Mouse (Mus musculus) liver, adult 2 months (tissue): ENCODE results near the gene Nfasc. TPM values are rescaled to one million over a fixed set of nuclear protein-coding genes. Genes with fewer than 3 reads are reported as not detected.

Experiments
- DNase-seq: peaks from one replicate; pipeline ENCODE4 v3.0.0-alpha.2; 2011; ENCODE audit warnings: low read depth, low spot score; ENCODE audit errors: extremely low read depth
- H3K27ac ChIP-seq: fragments of 200-500 bp; replicated peaks from 2 replicates; pipeline ENCODE4 v1.5.1; 2012; ENCODE audit warnings: low read depth, mild to moderate bottlenecking, control low read depth, inconsistent platforms, low read length; ENCODE audit not compliant: insufficient read depth
- H3K27me3 ChIP-seq: fragments of 200-500 bp; 2 replicates; pipeline ENCODE4 v1.6.1; 2012; ENCODE audit warnings: mild to moderate bottlenecking, moderate library complexity, low read length, inconsistent platforms; ENCODE audit not compliant: control insufficient read depth, insufficient read depth
- H3K36me3 ChIP-seq: fragments of 200-500 bp; 2 replicates; pipeline ENCODE4 v1.6.1; 2012; ENCODE audit warnings: low read length, inconsistent platforms; ENCODE audit not compliant: control insufficient read depth, insufficient read depth
- H3K4me1 ChIP-seq: fragments of 200-500 bp; 2 replicates; pipeline ENCODE4 v1.6.1; 2011; ENCODE audit warnings: low read length; ENCODE audit not compliant: control insufficient read depth, insufficient read depth
- H3K4me3 ChIP-seq: fragments of 200-500 bp; 2 replicates; pipeline ENCODE4 v1.5.1; 2011; ENCODE audit warnings: low read depth, mild to moderate bottlenecking, control low read depth, low read length, moderate library complexity; ENCODE audit not compliant: insufficient read depth
- H3K79me2 ChIP-seq: fragments of 200-500 bp; 2 replicates; pipeline ENCODE4 v1.6.1; 2012; ENCODE audit warnings: inconsistent platforms, mild to moderate bottlenecking, low read length, moderate library complexity; ENCODE audit not compliant: control insufficient read depth, insufficient read depth
- H3K9ac ChIP-seq: fragments of 200-500 bp; 2 replicates; pipeline ENCODE4 v1.6.1; 2012; ENCODE audit warnings: low read depth, mild to moderate bottlenecking, control low read depth, inconsistent platforms, low read length
- CTCF ChIP-seq: fragments of 200-500 bp; IDR thresholded peaks from 2 replicates; pipeline ENCODE4 v1.5.1; 2011; ENCODE audit warnings: low read depth, low read length, control low read depth
- POLR2A ChIP-seq: fragments of 200-500 bp; IDR thresholded peaks from 2 replicates; pipeline ENCODE4 v1.6.1; 2011; ENCODE audit warnings: low read length, control low read depth; ENCODE audit not compliant: insufficient read depth; ENCODE audit errors: extremely low read depth
- WGBS: fragments of 180-500 bp; shearing (Covaris S2); methylation state at CpG from one replicate; pipeline ENCODE4 v1.1.7; 2018; 5-methylcytosine and 5-hydroxymethylcytosine counted together
- polyA plus RNA-seq: library from polyadenylated mRNA; depleted of rRNA; stranded (reverse); fragments of >200 nt; gene quantifications from 2 replicates; pipeline ENCODE4 v1.2.3, GENCODE M21; 2012
- total RNA-seq: library from RNA; depleted of rRNA; stranded (reverse); fragments of >200 nt; gene quantifications from 2 replicates; pipeline ENCODE4 v1.2.3, GENCODE M21; 2014

Gene Nfasc
- total and polyA plus RNA-seq, 2 experiments, result 0.09 to 0.11 TPM

DNA sequence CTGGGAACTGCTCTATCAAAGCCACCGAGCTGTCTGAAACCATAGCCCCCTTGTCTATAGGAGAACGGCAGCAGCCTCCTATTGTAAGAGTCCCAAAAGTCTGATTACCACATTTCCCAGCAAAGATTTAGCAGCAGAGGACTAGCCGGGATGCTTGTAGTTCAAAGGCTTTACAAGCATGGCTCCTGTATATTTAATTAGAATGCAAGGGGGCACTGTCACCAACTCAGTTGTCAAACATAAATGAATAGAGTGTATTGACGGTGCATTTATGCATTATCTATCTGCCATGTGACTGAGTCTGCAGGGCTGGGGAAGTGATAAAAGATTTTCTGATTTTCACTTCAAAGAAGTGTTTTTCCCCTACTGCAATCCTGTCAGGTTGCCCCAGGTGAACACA lies 156.2 kb downstream of the Nfasc start:
- DNase-seq, result no peak
- Histone ChIP-seq H3K9ac (no peak overlapping the region), H3K4me1 (peaks cover 3% of the 10 kb centered on the region; the same call in 1 of the 2 replicates), H3K27ac (no peak overlapping the region), H3K27me3 (no peaks in the 10 kb centered on the region), H3K79me2 (no peaks in the 10 kb centered on the region), H3K36me3 (no peaks in the 10 kb centered on the region), H3K4me3 (no peak overlapping the region)
- TF ChIP-seq CTCF (no peak), POLR2A (no peak)
- WGBS, result 96% methylated on average over 4 of the region's 4 CpGs

DNA sequence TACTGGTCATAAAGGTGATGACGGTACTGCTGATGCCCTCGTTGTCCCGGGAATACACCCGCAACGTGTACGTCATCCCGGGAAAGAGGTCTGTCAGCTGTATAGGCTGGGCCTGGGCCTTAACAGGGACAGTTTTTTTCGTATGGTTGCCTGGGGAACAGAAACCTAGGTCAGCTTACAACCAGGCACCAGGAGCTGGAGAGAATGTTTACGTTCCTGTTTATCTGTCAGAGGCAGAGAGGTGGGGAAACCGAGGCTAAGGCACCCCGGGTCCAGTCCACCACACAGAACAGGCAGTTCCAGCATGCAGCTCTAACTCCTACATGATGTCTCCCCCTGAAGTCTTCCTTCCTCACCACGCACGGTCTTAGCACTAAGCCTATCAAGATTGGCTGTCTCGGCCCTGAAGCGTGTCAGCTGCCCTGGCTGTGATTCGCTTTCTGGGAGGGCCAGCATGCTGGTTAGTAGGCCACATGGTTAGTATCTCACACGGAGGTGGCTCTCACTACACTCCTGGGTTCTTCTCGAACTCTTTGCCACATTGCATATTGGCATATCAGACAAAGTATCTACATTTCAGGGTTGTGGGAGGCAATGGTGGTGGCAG lies 158.5 kb downstream of the Nfasc start:
- Histone ChIP-seq H3K4me3 (no peak overlapping the region), H3K27ac (no peak overlapping the region), H3K79me2 (no peaks in the 10 kb centered on the region), H3K36me3 (no peaks in the 10 kb centered on the region), H3K4me1 (peaks cover 3% of the 10 kb centered on the region; the same call in 1 of the 2 replicates), H3K27me3 (no peaks in the 10 kb centered on the region), H3K9ac (no peak overlapping the region)
- DNase-seq, result no peak
- TF ChIP-seq POLR2A (no peak), CTCF (no peak)
- WGBS, result 85% methylated on average over 18 of the region's 18 CpGs

DNA sequence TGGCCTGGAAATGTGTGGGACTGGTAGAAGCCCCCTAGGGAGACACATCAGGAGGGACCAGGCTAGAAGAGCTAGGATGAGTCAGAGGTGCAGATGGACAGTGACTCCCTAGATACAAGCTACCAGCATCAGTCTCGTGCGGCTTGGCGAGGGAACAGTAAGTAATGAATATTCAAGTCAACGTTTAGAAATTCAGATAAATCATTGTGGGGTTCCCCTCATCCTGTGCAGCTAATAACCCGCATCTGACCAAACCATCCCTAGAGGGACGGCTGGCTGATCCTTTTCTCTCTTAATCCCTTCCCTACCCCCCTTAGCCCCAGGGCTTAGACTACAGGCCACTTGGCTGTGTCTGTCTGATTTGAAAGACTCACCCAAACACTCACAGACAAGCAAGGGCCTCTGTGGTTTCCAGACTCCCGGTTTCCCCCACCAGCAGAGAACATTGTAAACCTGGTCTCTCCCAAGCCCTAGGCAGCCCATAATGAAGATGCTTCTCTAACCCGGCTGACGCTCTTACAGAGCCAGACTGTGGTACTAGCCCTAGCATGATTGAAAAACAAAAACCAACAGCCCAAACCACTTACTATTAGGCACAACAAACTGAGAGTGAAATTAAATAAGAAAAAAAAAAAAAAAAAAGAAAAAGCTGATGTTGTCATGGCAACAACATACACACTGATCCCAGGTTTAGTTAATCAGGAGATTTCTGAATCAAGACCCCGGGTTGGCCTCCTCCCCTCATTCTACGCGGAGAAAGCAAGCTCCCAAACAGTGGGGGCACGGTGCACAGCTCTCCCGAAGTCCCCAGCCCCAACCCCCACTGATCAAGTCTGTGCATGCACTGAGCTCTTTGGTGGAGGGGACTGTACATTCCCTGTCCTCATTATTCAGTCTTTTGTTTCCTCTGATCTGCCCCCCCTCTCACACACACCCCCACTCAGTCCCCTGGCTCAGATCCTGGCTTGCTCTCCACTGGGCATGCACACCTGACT lies 159.5 kb downstream of the Nfasc start:
- WGBS, result 81% methylated on average over 14 of the region's 14 CpGs
- no peak for DNase-seq
- no peaks in the 10 kb centered on the region for H3K36me3 ChIP-seq
- H3K4me1 ChIP-seq, result peaks cover 3% of the 10 kb centered on the region; the same call in 1 of the 2 replicates
- H3K27me3 ChIP-seq, result no peaks in the 10 kb centered on the region
- no peak overlapping the region for H3K27ac ChIP-seq
- no peak overlapping the region for H3K4me3 ChIP-seq
- no peaks in the 10 kb centered on the region for H3K79me2 ChIP-seq
- H3K9ac ChIP-seq, result no peak overlapping the region
- TF ChIP-seq CTCF (no peak), POLR2A (no peak)

DNA sequence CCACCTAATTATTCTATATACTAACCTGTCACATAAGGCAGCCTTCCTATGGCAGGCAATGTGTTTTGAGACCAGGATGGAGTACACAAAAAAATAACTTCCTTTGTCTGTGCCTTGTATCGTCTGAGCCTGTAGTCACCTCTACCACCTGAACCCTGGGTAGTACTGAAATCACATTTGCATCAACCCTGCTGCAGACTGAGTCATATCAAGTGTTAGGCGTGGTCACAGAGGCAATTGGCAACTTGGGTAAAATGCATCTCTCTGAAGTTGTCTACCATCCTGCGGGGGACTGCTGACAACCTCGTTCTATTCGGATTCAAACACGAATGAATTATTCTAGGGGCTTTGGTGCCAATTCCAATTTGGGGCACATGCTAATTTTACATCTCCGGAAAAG lies 161.5 kb downstream of the Nfasc start:
- no peaks in the 10 kb centered on the region for H3K36me3 ChIP-seq
- H3K4me1 ChIP-seq, result no peaks in the 10 kb centered on the region
- no peaks in the 10 kb centered on the region for H3K79me2 ChIP-seq
- DNase-seq, result no peak
- no peak for TF ChIP-seq POLR2A
- H3K27ac ChIP-seq, result no peak overlapping the region
- 91% methylated on average over 7 of the region's 7 CpGs for WGBS
- no peak overlapping the region for H3K9ac ChIP-seq
- no peaks in the 10 kb centered on the region for H3K27me3 ChIP-seq
- H3K4me3 ChIP-seq, result no peak overlapping the region

DNA sequence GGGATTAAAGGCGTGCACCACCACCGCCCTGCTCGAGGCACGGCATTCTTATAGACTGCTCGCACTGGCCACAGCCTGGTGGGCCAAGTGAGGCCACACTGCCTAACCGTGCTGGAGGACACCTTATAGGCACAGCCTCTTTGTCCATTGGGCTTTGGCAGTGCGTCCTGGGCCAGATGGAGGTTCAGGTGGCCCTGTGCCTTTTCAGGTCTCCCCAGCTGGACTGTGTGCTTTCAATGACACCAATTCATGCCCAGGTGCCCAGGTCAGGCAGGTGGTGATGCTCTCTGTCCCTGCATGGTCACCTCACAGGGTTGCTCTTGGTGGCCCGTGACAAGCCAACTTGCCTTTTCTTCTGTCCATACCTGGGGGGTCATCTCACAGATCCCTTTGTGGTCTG lies 164.8 kb downstream of the Nfasc start:
- WGBS, result 95% methylated on average over 8 of the region's 8 CpGs
- no peak overlapping the region for H3K4me3 ChIP-seq
- H3K9ac ChIP-seq, result no peak overlapping the region
- H3K4me1 ChIP-seq, result no peaks in the 10 kb centered on the region
- H3K79me2 ChIP-seq, result no peaks in the 10 kb centered on the region
- no peak overlapping the region for H3K27ac ChIP-seq
- no peaks in the 10 kb centered on the region for H3K36me3 ChIP-seq
- no peak for TF ChIP-seq CTCF
- TF ChIP-seq POLR2A, result no peak
- no peak for DNase-seq
- H3K27me3 ChIP-seq, result no peaks in the 10 kb centered on the region

DNA sequence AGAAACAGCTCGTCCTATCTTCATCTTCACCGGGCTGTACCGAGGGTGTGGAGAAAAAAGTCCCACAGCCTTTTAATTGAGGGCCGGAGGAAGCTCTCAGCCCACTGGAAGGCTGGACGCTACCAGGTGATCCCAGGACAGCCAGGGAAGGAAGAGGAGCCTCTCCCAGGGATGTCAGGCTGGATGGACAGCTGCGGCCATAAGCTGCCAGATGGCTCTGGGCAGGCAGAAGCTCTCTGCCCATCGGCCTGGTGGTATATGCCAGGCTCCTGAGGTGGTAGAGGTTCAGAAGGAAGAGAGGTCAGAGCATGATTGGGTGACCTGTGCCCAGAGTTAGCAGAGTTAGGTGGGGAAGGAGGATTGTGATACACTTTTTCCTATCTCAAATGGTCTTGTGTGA lies 168.7 kb downstream of the Nfasc start:
- Histone ChIP-seq H3K27me3 (no peaks in the 10 kb centered on the region), H3K27ac (no peak overlapping the region), H3K36me3 (no peaks in the 10 kb centered on the region), H3K4me1 (no peaks in the 10 kb centered on the region), H3K9ac (no peak overlapping the region), H3K79me2 (no peaks in the 10 kb centered on the region), H3K4me3 (no peak overlapping the region)
- TF ChIP-seq CTCF, result no peak
- no peak for TF ChIP-seq POLR2A
- no peak for DNase-seq
- WGBS, result 82% methylated on average over 7 of the region's 7 CpGs
